Mouse (Mus musculus) large intestine, adult 2 months (tissue): Measurements from ENCODE around the gene Phf5a. TPM values are rescaled to one million over a fixed set of nuclear protein-coding genes. Genes with fewer than 3 reads are reported as not detected.

Experiments
- DNase-seq: peaks from one replicate; pipeline ENCODE4 v3.0.0-alpha.2; 2012; ENCODE audit warnings: low read depth, low spot score
- WGBS: fragments of 180-500 bp; shearing (Covaris S2); methylation state at CpG from one replicate; pipeline ENCODE4 v1.1.7; 2018; 5-methylcytosine and 5-hydroxymethylcytosine counted together
- polyA plus RNA-seq: library from polyadenylated mRNA; depleted of rRNA; stranded (reverse); fragments of >200 nt; gene quantifications from 2 replicates; pipeline ENCODE4 v1.2.3, GENCODE M21; 2012; rRNA removed

Gene Phf5a
- polyA plus RNA-seq, 1 experiment: 87.1 TPM

- 75% methylated on average over 4 of the region's 4 CpGs for WGBS
- DNase-seq: no peak
Measured at GRCm38 (mm10) chr15:81833481-81833880, 38.2 kb downstream of the Phf5a start.

GRCm38 (mm10) chr15:81832219-81832618 is 39.5 kb downstream of the Phf5a start:
- DNase-seq: no peak
- WGBS: 42% methylated on average over 3 of the region's 3 CpGs

DNA sequence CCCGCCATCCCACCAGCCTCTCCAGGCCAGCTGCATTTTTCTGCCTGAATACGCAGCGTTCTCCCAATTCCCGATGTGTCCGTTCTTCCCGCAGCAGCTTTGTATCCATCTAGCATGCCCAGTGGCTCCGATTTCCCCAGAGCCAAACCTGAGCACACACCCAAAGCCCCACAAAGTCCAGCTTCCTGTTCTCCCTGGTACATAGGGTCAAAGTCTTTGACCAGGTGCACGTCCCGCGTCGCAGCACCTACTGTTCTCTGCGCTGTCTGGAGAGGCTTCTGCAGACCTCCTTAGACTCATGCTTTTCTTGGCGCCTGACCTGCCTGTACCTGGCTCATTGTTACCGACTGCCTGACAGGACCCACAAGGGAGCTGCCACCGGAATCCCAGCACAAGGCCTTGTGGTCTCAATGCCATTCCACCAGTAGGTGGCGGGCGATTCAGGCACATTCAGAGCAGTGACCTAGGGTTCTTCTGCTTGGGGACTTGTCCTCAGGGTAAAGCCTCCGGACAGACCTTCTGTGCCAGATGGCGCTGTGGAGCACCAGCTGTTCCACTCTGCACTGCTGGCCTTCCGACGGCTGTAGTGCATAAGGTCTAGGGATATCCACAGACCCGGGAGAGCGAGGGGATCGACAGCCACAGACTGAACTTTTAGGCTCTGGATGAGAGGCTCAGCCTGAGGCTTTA is 40.4 kb downstream of the Phf5a start:
- DNase-seq: peak; percentile 89
- 8% methylated on average over 24 of the region's 24 CpGs for WGBS

GRCm38 (mm10) chr15:81830530-81830929 is 41.2 kb downstream of the Phf5a start:
- no peak for DNase-seq
- 75% methylated on average over 4 of the region's 4 CpGs for WGBS

DNA sequence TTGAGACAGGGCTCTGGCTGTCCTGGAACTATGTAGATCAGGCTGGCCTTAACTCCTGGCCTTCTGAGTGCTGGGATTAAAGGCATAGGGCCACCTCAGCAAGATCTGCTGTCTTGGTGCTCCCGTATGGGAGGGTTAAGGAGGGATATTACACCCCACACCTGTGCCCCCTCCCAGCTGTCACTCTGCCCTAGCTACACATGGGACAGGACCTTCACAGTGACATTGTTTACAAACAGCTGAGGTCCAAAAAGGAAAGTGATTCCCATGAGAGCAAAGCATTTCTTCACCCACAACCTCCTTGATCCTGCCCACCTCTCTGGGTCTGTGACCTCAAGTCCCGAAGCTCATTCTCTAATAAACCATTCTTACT is 42.5 kb downstream of the Phf5a start:
- WGBS: 71% methylated on average over 2 of the region's 2 CpGs
- DNase-seq: no peak

DNA sequence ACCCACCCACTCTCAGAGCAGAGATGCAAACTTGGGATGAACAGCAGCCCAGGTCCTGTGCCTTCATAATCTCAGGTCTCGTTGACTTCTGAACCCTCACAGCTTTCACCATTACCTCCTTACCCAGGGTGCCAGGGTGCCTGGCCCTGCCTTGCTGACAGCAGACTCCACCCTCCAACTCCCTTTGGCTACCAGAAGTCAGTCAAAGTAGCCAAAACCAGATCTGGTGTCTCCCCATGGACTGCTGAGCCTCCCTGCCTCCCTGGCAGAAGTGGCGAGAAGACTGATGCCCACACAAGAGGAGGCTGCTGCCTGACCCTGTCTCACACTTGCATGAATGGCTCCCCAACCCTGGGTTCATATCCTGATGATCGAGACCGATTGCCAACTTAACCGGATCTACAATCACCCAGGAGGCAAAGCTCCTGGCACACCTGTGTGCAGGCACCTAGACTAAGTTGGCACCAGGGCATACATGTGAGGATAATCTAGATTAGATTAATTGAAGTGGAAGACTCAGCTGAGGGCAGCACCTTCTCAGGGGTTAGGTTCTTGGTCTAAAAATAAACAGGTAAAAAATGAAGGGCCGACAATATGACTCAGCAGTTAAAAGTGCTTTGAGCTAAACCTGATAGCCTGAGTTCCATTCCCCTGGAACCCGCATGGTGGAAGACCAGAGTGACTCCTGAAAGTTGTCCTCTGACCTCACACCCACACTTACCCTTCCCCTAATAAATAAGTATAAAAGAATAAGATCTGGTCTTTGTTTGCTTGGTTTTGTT is 43.1 kb downstream of the Phf5a start:
- DNase-seq: no peak
- 84% methylated on average over 7 of the region's 7 CpGs for WGBS

- 49% methylated on average over 3 of the region's 3 CpGs for WGBS
- no peak for DNase-seq
Measured at GRCm38 (mm10) chr15:81824832-81825231, 46.9 kb downstream of the Phf5a start.

DNA sequence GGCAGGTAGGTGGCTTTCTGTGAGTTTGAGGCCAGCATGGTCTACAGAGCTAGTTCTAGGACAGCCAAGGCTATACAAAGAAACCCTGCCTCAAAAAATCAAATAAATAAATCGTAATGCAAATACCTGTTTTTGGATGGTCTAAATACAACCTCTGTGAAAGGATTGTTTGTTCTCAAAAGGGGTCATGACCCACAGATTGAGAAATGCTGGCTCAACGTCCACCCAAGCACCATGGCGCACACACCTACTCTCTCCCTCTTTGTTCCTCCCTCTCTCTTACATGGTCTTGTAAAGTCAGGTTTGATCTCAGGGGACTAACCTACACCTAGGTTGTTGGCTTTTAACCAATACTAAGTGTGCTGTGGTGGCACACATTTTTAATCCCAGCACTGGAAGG is 49.1 kb downstream of the Phf5a start:
- no peak for DNase-seq
- 84% methylated on average over 3 of the region's 3 CpGs for WGBS

GRCm38 (mm10) chr15:81818404-81818803 is 53.3 kb downstream of the Phf5a start:
- no peak for DNase-seq
- WGBS: 93% methylated on average over 3 of the region's 3 CpGs

- WGBS: 72% methylated on average over 12 of the region's 12 CpGs
- no peak for DNase-seq
Measured at GRCm38 (mm10) chr15:81814716-81815370, 56.9 kb downstream of the Phf5a start.

Other genes starting within 250 kb of the Phf5a start
- gene L3mbtl2, start 208.0 kb downstream of the Phf5a start, polyA plus RNA-seq: 14.1 and 14.7 TPM in 2 replicates
- 0.91 and 1.2 TPM in 2 replicates for gene Chadl, start 174.6 kb downstream of the Phf5a start, polyA plus RNA-seq
- gene Zc3h7b, start 126.9 kb downstream of the Phf5a start, polyA plus RNA-seq: 9.4 and 11.6 TPM in 2 replicates
- 42.1 and 45.6 TPM in 2 replicates for gene Rangap1, start 126.4 kb downstream of the Phf5a start, polyA plus RNA-seq
- gene Tef, start 69.5 kb downstream of the Phf5a start, polyA plus RNA-seq: 5.9 and 11.3 TPM in 2 replicates
- gene Tob2, start 13.1 kb downstream of the Phf5a start, polyA plus RNA-seq: 16.5 and 29.7 TPM in 2 replicates
- gene Aco2, start 398 bp upstream of the Phf5a start, polyA plus RNA-seq: 327 and 443 TPM in 2 replicates
- gene Polr3h, start 54.3 kb upstream of the Phf5a start, polyA plus RNA-seq: 8.6 and 10.1 TPM in 2 replicates
- 2.0 and 2.8 TPM in 2 replicates for gene Csdc2, start 64.8 kb upstream of the Phf5a start, polyA plus RNA-seq
- gene Pmm1, start 89.0 kb upstream of the Phf5a start, polyA plus RNA-seq: 14.3 and 16.1 TPM in 2 replicates
- not detected in 2 replicates for gene 1700029P11Rik, start 108.6 kb upstream of the Phf5a start, polyA plus RNA-seq
- gene Xrcc6, start 115.9 kb upstream of the Phf5a start, polyA plus RNA-seq: 16.8 and 18.9 TPM in 2 replicates
- 24.4 and 29.8 TPM in 2 replicates for gene Desi1, start 162.0 kb upstream of the Phf5a start, polyA plus RNA-seq
- 57.3 and 58.4 TPM in 2 replicates for gene Snu13, start 175.7 kb upstream of the Phf5a start, polyA plus RNA-seq
- gene 4930407I10Rik, start 187.2 kb upstream of the Phf5a start, polyA plus RNA-seq: not detected in 2 replicates
- gene Mei1, start 198.1 kb upstream of the Phf5a start, polyA plus RNA-seq: 0.07 and 0.09 TPM in 2 replicates